Mouse (Mus musculus) layer of hippocampus, adult 11-12 months (tissue): ENCODE measurements around the gene Rnase9.

Experiments
- DNase-seq: peaks from one replicate; pipeline ENCODE4 v3.0.0; 2022; ENCODE audit warnings: low spot score

Rnase9 gene

GRCm38 (mm10) chr14:51041769-51042168, at the start of gene Rnase9:
TSS of gene Rnase9 (minus strand) at chr14:51041869.
- DNase-seq = no peak

- peak; percentile 88 for DNase-seq
These were observed 48.6 kb upstream of the Rnase9 start for GRCm38 (mm10) chr14:51090077-51090781.

GRCm38 (mm10) chr14:51089674-51090076, 48.0 kb upstream of the Rnase9 start:
- DNase-seq = no peak

GRCm38 (mm10) chr14:51088970-51089673, 47.5 kb upstream of the Rnase9 start:
- DNase-seq = peak; percentile 99

GRCm38 (mm10) chr14:51088166-51088969, 46.7 kb upstream of the Rnase9 start:
- peak; percentile 88 for DNase-seq

- no peak for DNase-seq
These were observed 46.1 kb upstream of the Rnase9 start for GRCm38 (mm10) chr14:51087762-51088161.

- DNase-seq = no peak
These were observed 44.2 kb upstream of the Rnase9 start for GRCm38 (mm10) chr14:51085911-51086310.

GRCm38 (mm10) chr14:51085086-51085485, 43.4 kb upstream of the Rnase9 start:
- no peak for DNase-seq

GRCm38 (mm10) chr14:51083805-51084204, 42.1 kb upstream of the Rnase9 start:
- no peak for DNase-seq

GRCm38 (mm10) chr14:51082599-51083581, 41.2 kb upstream of the Rnase9 start:
- DNase-seq = peak; percentile 58

- no peak for DNase-seq
These were observed 39.4 kb upstream of the Rnase9 start for GRCm38 (mm10) chr14:51081035-51081434.

- DNase-seq = no peak
These were observed 37.5 kb upstream of the Rnase9 start for GRCm38 (mm10) chr14:51079180-51079579.

- DNase-seq = no peak
These were observed 32.7 kb upstream of the Rnase9 start, which contains the start of gene Olfr750 for GRCm38 (mm10) chr14:51074335-51074734. TSS of gene Olfr750 (minus strand) at chr14:51074435.

GRCm38 (mm10) chr14:51069617-51070016, 27.9 kb upstream of the Rnase9 start:
- DNase-seq = peak; percentile 43

GRCm38 (mm10) chr14:51068956-51069355, 27.3 kb upstream of the Rnase9 start:
- no peak for DNase-seq

- no peak for DNase-seq
These were observed 19.1 kb upstream of the Rnase9 start for GRCm38 (mm10) chr14:51060761-51061160.

- DNase-seq = no peak
These were observed 15.7 kb upstream of the Rnase9 start, which contains the start of gene Rnase12 for GRCm38 (mm10) chr14:51057401-51057831. TSS of gene Rnase12 (minus strand) at chr14:51057661.

GRCm38 (mm10) chr14:51054243-51055237, 12.9 kb upstream of the Rnase9 start:
- DNase-seq = no peak

GRCm38 (mm10) chr14:51053176-51053575, 11.5 kb upstream of the Rnase9 start:
- no peak for DNase-seq

- DNase-seq = no peak
These were observed 10.3 kb upstream of the Rnase9 start for GRCm38 (mm10) chr14:51051941-51052340.
